Mouse (Mus musculus) T-helper 17 cell (primary cell): ENCODE measurements around the gene Tamm41.

ENCODE experiments used
- in situ Hi-C, 2 experiments: fragments of 300-600 bp; cut with MboI, MseI; formaldehyde crosslinking; loops; 1 replicate in 1 of 2; 2 replicates in 1 of 2; pipeline ENCODE4 v1.15.1; 2025; ENCODE audit warnings: high pct_unique_total_duplicates in 2 of 2

Gene Tamm41

GRCm38 (mm10) chr6:115037103-115038094 is at the start of gene Tamm41:
Gene Tamm41, minus strand, starts transcription at chr6:115037876.
- in situ Hi-C loops, result no loop called here

- in situ Hi-C loops, result no loop called here
Observed at GRCm38 (mm10) chr6:115085274-115085841, 47.7 kb upstream of the Tamm41 start.

- in situ Hi-C loops, result no loop called here
Observed at GRCm38 (mm10) chr6:115076781-115077575, 39.3 kb upstream of the Tamm41 start.

GRCm38 (mm10) chr6:115072024-115072423 is 34.3 kb upstream of the Tamm41 start:
- in situ Hi-C loops, result no loop called here

GRCm38 (mm10) chr6:115065411-115066241 is 27.9 kb upstream of the Tamm41 start:
- in situ Hi-C loops, result no loop called here

GRCm38 (mm10) chr6:115062605-115063350 is 25.1 kb upstream of the Tamm41 start:
- in situ Hi-C loops, result no loop called here

GRCm38 (mm10) chr6:115059227-115059626 is 21.6 kb upstream of the Tamm41 start:
- in situ Hi-C loops, result no loop called here

- in situ Hi-C loops, result no loop called here
Observed at GRCm38 (mm10) chr6:115056699-115057098, 19.0 kb upstream of the Tamm41 start.

- in situ Hi-C loops, result no loop called here
Observed at GRCm38 (mm10) chr6:115055440-115055839, 17.8 kb upstream of the Tamm41 start.

GRCm38 (mm10) chr6:115051586-115052197 is 14.0 kb upstream of the Tamm41 start:
- in situ Hi-C loops, result no loop called here

GRCm38 (mm10) chr6:115049015-115049414 is 11.3 kb upstream of the Tamm41 start:
- in situ Hi-C loops, result no loop called here

- in situ Hi-C loops, result no loop called here
Observed at GRCm38 (mm10) chr6:115047816-115048215, 10.1 kb upstream of the Tamm41 start.

GRCm38 (mm10) chr6:115046064-115046463 is 8.4 kb upstream of the Tamm41 start:
- in situ Hi-C loops, result no loop called here

GRCm38 (mm10) chr6:115044709-115045108 is 7.0 kb upstream of the Tamm41 start:
- in situ Hi-C loops, result no loop called here

- in situ Hi-C loops, result no loop called here
Observed at GRCm38 (mm10) chr6:115043657-115044500, 6.2 kb upstream of the Tamm41 start.

GRCm38 (mm10) chr6:115042609-115043008 is 4.9 kb upstream of the Tamm41 start:
- in situ Hi-C loops, result no loop called here

GRCm38 (mm10) chr6:115033441-115033840 is 4.2 kb downstream of the Tamm41 start:
- in situ Hi-C loops, result no loop called here

- in situ Hi-C loops, result no loop called here
Observed at GRCm38 (mm10) chr6:115030098-115030497, 7.6 kb downstream of the Tamm41 start.

GRCm38 (mm10) chr6:115029248-115029647 is 8.4 kb downstream of the Tamm41 start:
- in situ Hi-C loops, result loop anchor here in 1 of 2 experiments (5.0 kb wide), 1 partner anchor 317 kb away; no protein-coding TSS in a partner anchor
